Mouse (Mus musculus): ENCODE measurements around the gene Zic4.

The Zic4 gene

DNA sequence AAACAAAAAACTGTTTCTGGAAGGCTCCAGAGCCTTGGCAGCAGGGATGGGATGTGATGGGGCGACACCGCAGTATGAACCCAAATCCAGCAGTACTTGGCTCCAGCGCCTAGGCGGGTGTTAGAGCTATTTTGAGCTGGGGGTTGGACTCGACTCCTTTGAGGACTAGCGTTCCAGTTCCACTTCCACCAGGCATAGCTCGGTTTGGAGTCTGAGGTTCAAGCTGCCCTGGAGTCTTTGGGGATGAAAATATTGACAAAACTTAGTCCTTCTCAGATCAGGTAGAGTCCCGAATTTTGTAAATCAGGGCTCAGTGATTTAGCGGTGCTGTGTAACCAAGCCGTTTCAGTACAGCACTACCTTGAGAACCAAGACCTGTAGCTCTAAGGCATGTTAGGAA is 39.3 kb downstream of the Zic4 start:
- no peak for DNase-seq (ENCODE audit: low read depth, low spot score)

DNA sequence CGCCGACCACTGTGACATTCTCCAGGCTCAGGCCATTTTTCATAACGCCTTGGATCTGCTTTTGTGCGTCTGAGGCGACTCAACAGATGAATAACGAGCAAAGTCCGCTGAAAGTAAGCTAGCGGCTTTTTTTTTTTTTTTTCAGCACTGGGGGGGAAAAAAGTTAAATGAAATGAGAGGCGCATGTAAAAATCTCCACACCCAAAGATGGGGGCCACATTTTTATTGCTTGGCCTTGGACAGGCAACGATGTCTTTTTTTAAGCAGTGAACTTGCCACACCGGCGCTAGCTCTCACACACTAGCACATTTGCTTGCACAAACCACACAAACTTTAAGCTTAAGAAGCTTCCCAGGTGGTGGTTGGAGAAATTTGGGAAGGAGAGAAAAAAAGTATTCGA is 42.0 kb downstream of the Zic4 start:
- DNase-seq (ENCODE audit: low read depth, low spot score), result no peak

DNA sequence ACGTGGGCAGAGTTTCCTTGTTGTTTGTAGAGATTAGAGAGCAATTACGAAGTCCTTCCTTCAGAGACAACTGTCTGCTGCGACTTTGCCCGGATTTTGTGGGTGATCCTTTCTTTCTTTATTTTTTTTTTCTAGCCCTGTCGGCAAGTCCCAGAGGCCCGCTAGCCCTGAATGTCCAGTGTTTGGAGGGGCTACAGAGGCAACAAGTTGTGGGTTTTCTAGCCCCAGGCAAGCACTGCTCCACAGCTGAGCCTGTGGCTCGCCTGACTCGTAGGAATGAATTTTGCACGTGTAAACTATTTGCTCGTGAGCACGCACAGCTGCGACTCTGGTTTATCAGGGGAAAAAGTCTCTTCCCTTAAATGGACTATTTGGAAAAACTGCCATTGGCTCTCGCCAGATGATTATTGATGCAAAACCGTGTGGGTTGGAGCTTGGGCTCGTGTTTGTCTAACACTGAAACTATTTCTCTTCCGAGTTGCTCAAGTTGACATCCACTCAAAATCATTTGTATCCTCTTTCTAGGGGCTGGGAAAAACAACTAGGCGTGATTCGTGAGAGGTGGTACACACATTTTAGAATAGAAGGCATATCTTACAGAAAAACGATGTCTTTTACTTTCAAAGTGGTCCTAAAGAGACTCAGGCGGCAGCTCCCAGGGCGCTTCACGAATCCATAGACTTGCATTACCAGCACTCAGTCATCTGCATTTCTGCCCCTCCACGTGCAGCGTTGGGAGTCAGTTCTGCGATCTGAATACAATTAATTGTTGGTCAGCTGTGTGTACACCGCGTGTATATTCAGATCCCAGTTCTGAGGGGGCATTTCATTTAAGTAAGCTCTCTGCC is 42.9 kb downstream of the Zic4 start:
- no peak for DNase-seq (ENCODE audit: low read depth, low spot score)

DNA sequence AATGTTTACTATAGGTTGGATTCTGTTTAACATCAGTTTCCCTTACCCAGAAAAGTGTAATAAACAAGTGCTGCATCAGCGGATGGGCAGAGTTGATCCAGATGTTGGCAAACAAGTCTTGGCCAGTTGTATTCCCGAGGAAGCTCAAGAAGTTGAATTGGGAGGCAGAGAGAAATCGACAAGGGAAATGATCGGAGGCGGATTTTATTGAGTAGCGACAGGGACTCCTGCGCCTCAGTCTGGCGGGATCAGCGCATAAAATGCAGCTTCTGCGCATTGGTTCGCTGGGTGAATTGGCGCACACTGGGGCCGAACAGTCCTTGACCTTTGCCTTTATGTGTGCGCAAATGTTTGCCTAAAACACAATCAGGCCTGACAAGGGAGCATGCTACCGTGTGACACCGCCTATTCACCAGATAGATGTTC is 43.6 kb downstream of the Zic4 start:
- DNase-seq (ENCODE audit: low read depth, low spot score), result no peak

DNA sequence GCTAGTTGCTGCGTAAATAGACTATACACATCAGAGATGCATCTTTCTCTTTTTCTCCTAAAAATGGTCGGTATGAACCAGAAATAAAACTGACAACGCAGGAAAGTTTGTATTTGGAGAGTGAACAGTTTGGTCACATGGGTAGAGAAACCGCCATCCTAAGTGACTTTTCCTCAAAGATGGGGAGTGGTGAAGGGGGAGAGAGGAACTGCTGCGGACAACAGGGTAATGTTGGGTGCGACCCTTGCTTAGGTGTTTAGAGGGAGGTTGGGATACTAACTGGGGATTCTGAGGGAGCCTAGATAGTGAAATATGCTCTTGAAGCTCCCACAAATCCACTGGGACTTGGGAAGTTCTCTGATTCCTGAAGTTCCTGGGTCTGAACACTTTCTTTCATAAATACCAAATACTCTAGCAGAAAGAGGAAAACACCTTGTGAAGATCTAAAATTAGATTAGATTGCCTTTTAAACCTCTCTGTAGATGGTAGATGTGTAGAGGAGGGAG is 44.1 kb downstream of the Zic4 start:
- DNase-seq (ENCODE audit: low read depth, low spot score), result no peak

DNA sequence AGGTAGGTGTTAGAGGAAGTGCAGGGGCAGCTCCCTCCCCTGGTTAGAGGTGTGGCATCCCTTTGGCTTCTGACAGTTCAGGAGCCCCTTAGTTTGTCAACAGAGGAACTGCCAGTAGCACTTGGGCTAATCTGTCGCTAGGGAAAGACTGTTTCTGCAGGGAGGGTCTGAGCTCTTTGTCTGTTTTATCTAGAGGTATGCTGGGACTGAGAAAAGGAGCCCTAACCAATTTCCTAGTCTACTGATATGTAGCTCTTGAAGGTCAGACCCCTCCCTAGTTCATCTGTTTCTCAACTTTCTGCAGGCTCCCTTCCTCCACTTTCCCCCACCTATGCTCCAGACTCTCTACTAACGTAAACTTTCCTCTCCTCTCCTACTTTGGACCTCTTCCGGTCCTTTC is 47.6 kb downstream of the Zic4 start:
- DNase-seq (ENCODE audit: low read depth, low spot score), result no peak

DNA sequence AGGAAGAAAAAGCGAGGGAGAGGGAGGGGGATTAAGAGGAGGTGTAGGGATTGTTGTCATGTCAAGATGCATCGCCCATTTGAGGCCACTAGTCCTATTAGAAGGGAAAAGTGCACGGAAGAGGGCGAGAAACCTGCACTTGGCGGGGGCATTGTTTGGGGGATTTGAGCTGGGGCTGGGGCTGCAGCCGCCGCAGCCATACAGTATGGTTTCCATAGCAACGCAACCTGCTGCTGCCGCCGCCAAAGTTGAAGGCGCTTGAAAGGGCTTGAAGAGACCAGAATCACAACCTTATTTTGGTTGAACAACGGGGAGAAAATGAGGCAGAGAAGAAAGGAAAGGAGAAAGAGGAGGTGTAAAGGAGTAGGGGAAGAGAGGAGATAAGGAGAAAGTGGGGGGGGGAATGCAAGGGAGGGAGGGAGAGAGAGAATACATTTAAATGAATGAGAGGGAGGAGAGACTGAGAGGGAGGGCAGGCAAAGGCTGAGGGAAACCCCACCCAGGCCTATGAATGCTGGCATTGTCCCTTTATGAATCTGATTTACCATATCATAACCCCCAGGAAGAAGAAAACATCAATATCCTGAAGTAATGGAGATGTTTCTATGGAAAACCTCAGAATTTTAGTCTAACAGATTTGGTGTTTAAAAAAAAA is 51.9 kb downstream of the Zic4 start:
- no peak for DNase-seq (ENCODE audit: low read depth, low spot score)

DNA sequence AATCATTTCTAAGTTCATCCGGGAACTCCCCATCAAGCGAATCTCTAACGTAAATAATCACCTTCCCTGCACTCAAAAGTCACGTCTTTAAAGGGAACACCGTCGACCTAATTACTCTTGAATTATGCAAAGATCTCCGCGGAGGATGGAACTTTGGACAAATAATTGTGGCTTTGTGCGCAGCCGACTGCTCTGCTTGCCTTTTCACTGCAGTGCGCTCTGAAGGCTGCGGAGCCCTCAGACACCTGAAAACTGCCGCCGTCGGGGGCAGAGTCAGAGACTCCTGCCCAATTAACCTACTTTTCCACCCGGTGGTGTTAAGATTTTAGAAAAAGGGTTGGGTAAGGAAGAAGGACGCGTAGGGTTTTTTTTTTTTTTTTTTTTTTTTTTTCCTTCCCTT is 58.2 kb downstream of the Zic4 start:
- DNase-seq (ENCODE audit: low read depth, low spot score), result no peak
